Mouse (Mus musculus): ENCODE measurements around the gene Dpy19l2. TPM values are rescaled to one million over a fixed set of nuclear protein-coding genes. Genes with fewer than 3 reads are reported as not detected.

Dpy19l2 gene
- not detected for polyA plus RNA-seq (2017; shearing (Covaris generic))

DNA sequence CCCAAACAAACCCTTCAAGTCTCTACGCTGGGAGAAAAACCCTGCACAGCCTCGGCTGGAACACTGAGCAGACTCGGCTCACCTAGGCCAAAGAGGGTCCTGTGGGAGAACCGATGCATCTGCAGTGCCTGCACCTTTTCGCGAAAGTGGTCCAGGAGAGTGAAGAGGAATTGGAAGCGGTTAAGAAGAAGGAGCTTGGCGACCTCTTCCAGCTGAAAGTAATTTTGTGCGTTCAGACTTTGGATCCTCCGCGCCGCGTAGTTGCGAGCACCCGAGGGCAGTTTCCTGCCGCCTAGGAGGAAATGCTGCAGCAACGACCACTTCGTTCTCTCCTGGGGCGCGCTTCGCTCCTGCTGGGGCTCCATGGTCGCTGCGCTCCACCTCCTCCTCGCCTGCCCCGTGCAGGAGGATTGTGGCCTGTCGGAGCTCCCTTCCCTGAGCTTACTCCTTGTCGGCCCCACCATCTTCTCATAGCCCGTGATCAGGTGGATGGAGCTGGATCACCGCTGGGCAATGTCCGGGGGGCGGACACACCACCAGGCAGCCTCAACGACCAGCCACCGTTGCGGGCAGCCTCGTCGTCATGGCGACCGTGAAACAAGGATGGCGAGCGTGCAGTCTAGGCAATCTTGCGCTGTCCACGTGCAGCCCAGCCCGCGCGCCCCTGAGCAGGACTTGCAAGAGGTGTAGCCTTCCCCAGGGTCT is at the start of gene Dpy19l2:
Dpy19l2 (minus strand) TSS at position 594 of the 705 bp plus-strand sequence.

DNA sequence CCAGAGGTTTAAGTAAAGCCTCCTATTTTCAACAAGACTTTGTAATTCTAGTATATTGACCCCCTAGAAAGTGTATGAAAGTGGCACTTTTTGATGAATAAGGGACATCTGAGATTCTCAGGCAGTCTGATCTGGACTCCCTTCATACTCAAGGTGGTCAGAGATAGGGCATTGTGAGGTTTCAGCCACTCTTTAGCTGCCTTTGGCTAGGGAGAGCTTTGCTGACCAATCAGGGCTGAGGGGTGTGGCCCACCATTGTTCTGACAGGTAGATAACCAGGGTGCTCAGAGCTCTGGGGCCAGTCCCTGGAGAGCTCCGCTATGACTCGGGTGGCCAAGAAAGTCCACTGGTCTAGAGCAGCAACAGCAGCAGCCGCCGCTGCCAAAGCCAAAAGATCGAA is 71.2 kb downstream of the Dpy19l2 start, which contains the start of gene Cypt4:
Cypt4 (plus strand) TSS at position 301 of the 400 bp plus-strand sequence.

Other genes with a start within 250 kb of the Dpy19l2 start
- 33.5 TPM for gene Dpy19l1, start 193.2 kb downstream of the Dpy19l2 start, polyA plus RNA-seq (2017; shearing (Covaris generic))
- gene Cypt4, start 71.1 kb downstream of the Dpy19l2 start, polyA plus RNA-seq (2017; shearing (Covaris generic)), result not detected
- 0.23 TPM for gene Tbx20, start 78.0 kb upstream of the Dpy19l2 start, polyA plus RNA-seq (2017; shearing (Covaris generic))

Data from effector memory CD4-positive, alpha-beta T cell, adult 7 months (primary cell).